Mouse (Mus musculus) bone marrow macrophage, adult 2 months (primary cell): ENCODE measurements at regions not wholly inside any gene's neighbourhood (a gene's known extent, or its start where the extent isn't known, plus 50 kb on each side); places are given as distances from the start of the nearest gene placed in this dataset.

Source experiments
- H3K27ac ChIP-seq: 2 replicates; pipeline ENCODE4 v1.5.1; 2012; ENCODE audit warnings: low read depth, low read length; ENCODE audit not compliant: insufficient read depth
- H3K4me1 ChIP-seq: 2 replicates; pipeline ENCODE4 v1.6.1; 2012; ENCODE audit warnings: low read length; ENCODE audit not compliant: control insufficient read depth, insufficient read depth
- H3K4me3 ChIP-seq: 2 replicates; pipeline ENCODE4 v1.5.1; 2012; ENCODE audit warnings: mild to moderate bottlenecking, low read length, moderate library complexity; ENCODE audit not compliant: insufficient read depth
- CTCF ChIP-seq: IDR thresholded peaks from 2 replicates; pipeline ENCODE4 v1.5.1; 2012; ENCODE audit warnings: low read depth, mild to moderate bottlenecking, low read length, moderate library complexity
- POLR2A ChIP-seq: IDR thresholded peaks from 2 replicates; pipeline ENCODE4 v1.6.1; 2012; ENCODE audit warnings: mild to moderate bottlenecking, low read depth, low read length, borderline replicate concordance

- no peak overlapping the region for H3K4me3 ChIP-seq
- no peaks in the 10 kb centered on the region for H3K4me1 ChIP-seq
- H3K27ac ChIP-seq, result no peak overlapping the region
- no peak for TF ChIP-seq CTCF
- no peak for TF ChIP-seq POLR2A
These were observed 82.2 kb upstream of the Elovl6 start for GRCm38 (mm10) chr3:129449928-129450327.

- TF ChIP-seq CTCF (no peak), POLR2A (no peak)
- H3K4me1 ChIP-seq, result no peaks in the 10 kb centered on the region
These were observed 81.5 kb upstream of the Elovl6 start for GRCm38 (mm10) chr3:129450671-129451070.

GRCm38 (mm10) chr3:129470088-129470487 is 62.1 kb upstream of the Elovl6 start:
- H3K27ac ChIP-seq, result no peak overlapping the region

More at GRCm38 (mm10) chr3:129450671-129451070, 81.5 kb upstream of the Elovl6 start:
- no peak overlapping the region for H3K4me3 ChIP-seq
- no peak overlapping the region for H3K27ac ChIP-seq

GRCm38 (mm10) chr3:129471332-129471731 is 60.8 kb upstream of the Elovl6 start:
- no peak for TF ChIP-seq CTCF
- TF ChIP-seq POLR2A, result no peak
- Histone ChIP-seq H3K27ac (no peak overlapping the region), H3K4me3 (no peak overlapping the region), H3K4me1 (no peaks in the 10 kb centered on the region)

More at GRCm38 (mm10) chr3:129470088-129470487, 62.1 kb upstream of the Elovl6 start:
- Histone ChIP-seq H3K4me1 (no peaks in the 10 kb centered on the region), H3K4me3 (no peak overlapping the region)
- TF ChIP-seq CTCF, result no peak
- no peak for TF ChIP-seq POLR2A

GRCm38 (mm10) chr3:129472008-129472407 is 60.1 kb upstream of the Elovl6 start:
- Histone ChIP-seq H3K4me3 (no peak overlapping the region), H3K4me1 (no peaks in the 10 kb centered on the region), H3K27ac (no peak overlapping the region)
- no peak for TF ChIP-seq CTCF
- no peak for TF ChIP-seq POLR2A

GRCm38 (mm10) chr3:129474451-129474850 is 57.7 kb upstream of the Elovl6 start:
- H3K4me1 ChIP-seq, result no peaks in the 10 kb centered on the region
- H3K4me3 ChIP-seq, result no peak overlapping the region
- TF ChIP-seq CTCF (no peak), POLR2A (no peak)

GRCm38 (mm10) chr3:129476250-129476649 is 55.9 kb upstream of the Elovl6 start:
- H3K27ac ChIP-seq, result no peak overlapping the region
- no peaks in the 10 kb centered on the region for H3K4me1 ChIP-seq
- no peak overlapping the region for H3K4me3 ChIP-seq
- TF ChIP-seq POLR2A (no peak), CTCF (no peak)

More at GRCm38 (mm10) chr3:129474451-129474850, 57.7 kb upstream of the Elovl6 start:
- no peak overlapping the region for H3K27ac ChIP-seq

- Histone ChIP-seq H3K4me3 (no peak overlapping the region), H3K27ac (no peak overlapping the region), H3K4me1 (no peaks in the 10 kb centered on the region)
- no peak for TF ChIP-seq CTCF
- no peak for TF ChIP-seq POLR2A
These were observed 54.1 kb upstream of the Elovl6 start for GRCm38 (mm10) chr3:129478093-129478492.

- TF ChIP-seq CTCF (no peak), POLR2A (no peak)
- Histone ChIP-seq H3K27ac (no peak overlapping the region), H3K4me1 (no peaks in the 10 kb centered on the region), H3K4me3 (no peak overlapping the region)
These were observed 50.9 kb upstream of the Elovl6 start for GRCm38 (mm10) chr3:129481293-129481692.
